Mouse (Mus musculus) adipocyte (in vitro differentiated cells): ENCODE results near the gene Nup37.

Experiments used
- DNase-seq: peaks from one replicate; pipeline ENCODE4 v3.0.0-alpha.2; 2016; ENCODE audit warnings: low spot score

Nup37 gene

DNA sequence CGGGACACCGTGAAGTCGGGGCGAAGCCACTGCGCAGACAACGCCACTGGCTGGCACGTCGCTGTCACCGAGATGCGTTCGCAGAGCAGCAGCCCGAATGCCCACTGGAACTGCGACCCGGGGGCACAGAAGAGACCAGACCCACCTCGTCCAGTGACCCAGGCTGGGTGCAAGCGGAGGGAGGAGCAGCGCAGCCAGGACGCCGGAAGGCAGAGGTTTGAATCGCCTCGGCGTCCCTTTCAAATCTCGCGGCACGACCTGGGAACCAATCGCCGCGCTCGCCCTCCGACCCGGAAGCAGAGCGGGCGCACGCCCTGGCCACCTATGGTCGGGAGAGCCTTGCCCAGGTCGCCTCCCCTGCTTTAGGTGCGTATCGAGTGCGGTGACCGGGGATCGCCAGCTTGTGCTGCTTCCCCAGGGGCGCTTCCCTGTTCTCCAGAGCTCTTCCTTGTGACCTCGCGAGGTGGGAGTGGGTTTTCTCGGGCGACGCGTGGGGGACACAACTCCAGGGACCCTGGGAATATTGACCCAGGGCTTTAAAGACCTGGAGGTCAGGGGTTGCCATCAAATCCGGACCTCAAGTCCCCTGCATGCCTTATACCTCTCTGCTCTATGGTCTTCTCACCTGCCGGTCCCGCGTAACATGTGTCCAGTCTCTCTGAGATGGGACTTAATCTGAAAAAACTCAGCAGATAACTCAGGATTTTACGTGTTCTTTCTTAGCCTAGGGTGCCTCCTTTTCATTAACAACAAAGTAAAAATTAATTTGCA is at the start of gene Nup37, which contains the start of gene Parpbp:
Nup37 (plus strand) TSS at position 286 of the 771 bp plus-strand sequence.
Parpbp (minus strand) TSS at position 235 of the 771 bp plus-strand sequence.
- peak; percentile 79 for DNase-seq

DNA sequence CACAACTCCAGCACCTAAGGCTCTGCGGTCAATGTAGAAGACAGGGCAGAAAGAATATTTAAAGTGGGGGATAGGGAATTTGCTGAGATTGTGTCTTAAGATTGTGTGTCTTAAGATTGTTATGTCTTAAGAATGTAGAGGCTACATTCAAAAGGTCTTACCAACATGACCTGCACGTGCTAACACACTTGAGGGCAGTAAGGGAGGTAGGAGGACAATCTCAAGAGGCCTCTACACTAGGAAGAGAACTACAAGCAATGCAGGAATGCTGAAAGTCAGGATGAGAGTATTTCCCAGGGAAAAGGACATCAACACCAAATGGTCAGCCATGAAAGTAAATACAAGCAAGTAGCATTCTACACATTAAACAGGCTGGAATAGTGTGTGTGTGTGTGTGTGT is 40.6 kb upstream of the Nup37 start:
- no peak for DNase-seq

DNA sequence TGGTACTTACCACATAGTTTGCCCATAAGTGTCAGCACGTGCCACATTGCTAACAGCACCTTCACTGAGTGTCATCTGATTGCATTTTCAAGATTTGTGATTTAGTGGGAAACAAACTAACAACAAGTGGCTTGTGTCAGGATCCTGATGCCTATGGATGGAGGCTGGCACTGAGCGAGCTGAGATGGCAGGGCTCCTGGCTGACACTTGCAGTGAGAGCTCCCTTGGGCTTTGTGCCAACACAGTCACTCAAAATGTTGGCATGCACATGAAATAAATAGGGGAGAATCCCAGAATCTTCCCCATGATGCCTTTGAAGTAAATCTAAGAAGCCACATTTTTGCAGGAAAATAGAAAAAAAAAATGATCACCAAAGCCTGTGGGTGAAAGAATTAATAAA is 33.5 kb upstream of the Nup37 start:
- no peak for DNase-seq

DNA sequence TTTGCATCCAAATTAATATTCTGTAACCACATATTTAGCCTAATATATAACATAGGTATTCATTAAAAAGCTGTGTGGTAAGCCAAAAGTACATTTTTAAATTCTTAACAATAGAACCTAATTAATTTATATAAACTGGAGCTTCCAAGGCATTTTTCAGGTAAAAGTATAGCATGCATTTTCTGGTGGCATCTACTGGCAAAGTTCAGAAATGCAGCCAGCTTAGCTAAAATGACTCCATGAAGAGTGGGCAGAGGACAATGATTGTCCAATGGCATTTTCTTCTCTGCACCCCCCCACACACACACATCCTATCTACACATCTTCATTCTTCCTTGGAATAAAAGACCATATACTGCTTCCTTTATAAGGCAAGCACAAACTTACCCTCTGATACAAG is 27.1 kb upstream of the Nup37 start:
- peak; percentile 22 for DNase-seq

DNA sequence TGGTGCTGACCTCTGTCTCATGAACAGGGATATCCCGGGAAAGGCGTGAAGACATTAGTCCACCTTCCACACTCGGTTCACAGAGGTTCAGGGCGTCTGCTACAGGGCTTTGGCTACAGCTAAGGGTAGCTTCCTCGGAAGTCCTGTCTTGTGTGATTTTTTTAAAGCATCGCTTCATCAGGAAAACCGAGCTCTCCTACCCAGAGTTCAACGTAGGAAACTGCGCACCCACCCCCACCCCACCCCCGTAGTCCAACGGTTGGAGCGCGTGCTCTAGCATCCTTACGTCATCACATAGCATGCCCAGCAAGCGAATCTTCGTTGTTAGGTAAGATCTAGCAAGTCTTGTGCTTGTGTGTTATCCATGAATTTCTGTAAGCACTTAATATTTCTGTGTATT is 11.2 kb upstream of the Nup37 start:
- DNase-seq: no peak

DNA sequence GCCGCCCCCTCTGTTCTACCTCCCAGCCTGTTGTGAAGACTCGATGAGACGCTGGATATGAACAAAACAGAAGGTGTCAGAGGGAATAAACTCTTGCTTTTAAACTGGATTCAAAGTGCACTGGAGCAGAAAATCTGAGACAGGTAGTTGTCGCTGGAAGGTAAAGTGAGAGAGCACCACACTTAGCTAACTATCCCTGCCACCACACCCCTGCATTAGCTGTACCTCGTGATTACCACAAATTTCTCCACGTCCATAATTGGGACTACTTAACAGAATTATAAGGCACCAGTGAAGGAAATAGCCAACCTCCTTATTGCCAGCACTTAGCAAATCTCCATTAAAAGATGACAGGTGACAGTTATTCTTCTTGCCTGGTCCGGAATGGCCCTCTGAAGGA is 605 bp upstream of the Nup37 start:
- no peak for DNase-seq

DNA sequence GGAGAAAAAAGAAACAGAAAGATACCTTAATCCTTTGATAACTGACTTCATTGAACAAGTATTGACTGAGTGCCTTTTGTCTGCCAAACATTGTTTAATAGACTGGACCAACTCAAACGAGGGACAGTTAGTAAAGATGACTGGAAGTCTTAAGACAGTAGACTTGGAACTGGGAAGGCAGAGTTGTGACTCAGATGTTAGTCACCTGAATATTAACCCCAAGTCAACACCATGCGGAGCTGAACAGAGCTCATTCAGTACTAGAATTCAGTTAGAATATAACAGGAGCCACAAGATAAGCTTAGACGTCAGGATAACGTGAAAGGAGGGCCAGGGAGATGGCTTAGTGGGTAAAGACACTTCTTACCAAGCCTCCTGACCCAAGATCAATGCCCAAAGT is 3.6 kb downstream of the Nup37 start:
- no peak for DNase-seq

DNA sequence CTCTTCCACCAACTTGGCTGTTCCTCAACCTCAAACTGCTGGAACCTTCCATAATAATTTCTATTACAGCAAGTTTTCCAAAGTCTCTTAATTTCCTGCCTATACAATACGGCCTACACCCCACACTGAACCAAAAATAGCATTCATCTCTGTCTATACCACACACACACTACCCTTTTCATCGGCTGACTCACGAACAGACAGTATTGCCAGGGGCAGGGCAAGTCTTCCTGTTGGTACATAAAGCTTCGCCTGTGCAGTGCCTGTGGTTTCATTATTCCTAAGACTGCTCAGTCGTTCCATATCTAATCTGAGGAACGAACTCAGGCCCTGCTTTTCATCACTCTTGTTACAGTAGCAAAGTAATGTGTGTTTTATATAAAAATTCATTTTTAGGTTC is 4.9 kb downstream of the Nup37 start:
- no peak for DNase-seq

DNA sequence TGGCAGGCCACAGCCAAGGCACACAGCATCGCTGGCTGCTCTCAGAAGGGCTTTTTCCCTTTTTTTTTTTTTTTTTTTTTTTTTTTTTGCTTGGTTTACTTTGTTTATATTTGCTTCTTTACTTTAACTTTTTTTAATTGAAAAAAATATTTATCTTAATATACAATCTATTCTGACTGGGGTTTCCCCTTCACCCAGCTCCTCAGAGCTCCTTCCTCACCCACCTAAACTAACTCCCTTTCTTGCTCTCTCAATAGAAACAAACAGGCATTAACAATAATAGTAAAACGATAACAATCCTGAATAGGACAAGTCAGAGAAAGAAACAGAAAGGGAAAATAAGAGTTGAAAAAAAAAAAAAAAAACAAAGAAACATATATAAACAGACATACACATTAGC is 15.3 kb downstream of the Nup37 start:
- no peak for DNase-seq

DNA sequence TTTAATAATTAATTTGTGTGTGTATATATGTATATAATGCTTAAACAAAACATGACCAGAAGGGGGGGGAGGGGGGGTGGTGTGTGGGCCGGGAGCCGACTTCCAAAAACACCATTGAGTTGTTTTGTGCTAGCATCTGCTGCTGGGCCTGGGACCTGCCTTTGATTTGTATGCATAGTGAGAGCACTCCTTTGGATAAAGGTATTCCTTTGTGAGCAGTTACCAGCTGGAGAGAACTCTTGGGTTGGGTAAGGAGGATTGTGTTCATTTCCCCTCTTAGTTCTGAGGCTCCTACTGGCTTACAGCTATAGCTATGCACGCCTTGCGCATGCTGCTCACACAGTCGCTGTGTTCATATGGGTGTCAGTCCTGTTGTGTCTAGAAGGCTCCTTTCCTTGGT is 15.9 kb downstream of the Nup37 start:
- DNase-seq: no peak

DNA sequence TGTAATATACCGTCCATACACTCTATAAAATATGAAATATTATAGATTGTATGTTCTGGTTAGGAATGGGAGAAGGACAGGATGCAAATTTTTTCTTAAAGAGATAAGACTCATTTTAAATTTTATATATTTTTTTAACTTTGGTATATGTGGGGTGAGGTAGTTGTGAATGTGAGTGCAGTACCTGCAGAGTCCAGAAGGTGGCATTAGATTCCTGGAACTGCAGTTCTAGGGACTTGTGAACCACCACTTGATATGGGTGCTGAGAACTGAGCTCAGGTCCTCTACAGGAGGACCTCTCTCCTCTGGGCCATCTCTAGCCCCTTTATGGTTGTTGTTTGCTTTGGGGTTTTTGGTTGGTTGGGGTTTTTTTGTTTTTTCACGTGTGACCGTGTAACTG is 19.4 kb downstream of the Nup37 start:
- DNase-seq: no peak

DNA sequence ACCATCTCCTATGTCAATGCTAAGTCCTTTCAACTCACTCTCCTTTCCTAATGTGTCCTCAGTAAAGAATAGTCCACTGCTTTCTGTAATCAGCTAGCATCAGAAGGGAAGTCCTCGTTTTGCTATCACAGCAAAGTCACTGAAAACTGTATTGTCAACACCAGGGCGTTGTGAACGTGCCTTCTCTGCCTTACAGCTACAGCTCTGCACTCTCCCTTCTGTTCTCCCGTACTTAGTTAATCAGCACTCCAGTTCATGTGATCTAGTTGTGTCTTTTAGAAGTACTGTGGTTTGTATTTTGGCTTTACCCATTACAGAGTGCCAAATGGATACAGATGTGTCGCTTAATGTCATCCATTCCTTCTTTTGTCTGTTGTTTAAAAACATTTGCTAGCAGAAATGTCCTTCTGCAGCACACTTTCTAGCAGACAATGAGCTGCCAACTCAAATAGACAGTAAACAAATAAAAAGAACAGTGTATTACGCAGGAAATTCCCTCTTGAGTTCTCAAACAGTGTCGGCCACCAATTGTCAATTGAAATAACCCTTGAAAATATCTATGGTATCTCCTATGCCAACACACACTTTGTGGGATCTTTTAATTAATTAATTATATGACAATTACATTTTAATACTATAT is 20.8 kb downstream of the Nup37 start:
- DNase-seq: no peak

DNA sequence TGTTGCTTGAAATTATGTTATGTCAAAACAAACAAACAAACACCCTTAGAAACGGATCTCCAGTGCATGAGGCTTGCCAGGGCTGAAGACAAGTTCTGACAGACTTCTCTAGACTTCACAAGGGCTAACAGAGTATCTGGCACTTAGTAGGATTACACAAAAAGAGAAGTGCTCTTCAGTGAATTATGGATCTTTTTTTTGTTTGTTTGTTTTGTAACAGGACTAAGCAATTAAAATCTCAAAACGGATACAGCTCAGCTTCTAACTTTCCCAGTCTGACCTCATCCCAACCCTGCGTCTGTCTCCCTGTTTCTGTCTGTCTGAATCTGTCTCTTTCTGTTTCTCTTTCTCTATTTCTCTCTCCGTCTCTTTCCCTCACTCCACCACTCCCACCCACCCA is 53.7 kb downstream of the Nup37 start:
- peak; percentile 25 for DNase-seq

DNA sequence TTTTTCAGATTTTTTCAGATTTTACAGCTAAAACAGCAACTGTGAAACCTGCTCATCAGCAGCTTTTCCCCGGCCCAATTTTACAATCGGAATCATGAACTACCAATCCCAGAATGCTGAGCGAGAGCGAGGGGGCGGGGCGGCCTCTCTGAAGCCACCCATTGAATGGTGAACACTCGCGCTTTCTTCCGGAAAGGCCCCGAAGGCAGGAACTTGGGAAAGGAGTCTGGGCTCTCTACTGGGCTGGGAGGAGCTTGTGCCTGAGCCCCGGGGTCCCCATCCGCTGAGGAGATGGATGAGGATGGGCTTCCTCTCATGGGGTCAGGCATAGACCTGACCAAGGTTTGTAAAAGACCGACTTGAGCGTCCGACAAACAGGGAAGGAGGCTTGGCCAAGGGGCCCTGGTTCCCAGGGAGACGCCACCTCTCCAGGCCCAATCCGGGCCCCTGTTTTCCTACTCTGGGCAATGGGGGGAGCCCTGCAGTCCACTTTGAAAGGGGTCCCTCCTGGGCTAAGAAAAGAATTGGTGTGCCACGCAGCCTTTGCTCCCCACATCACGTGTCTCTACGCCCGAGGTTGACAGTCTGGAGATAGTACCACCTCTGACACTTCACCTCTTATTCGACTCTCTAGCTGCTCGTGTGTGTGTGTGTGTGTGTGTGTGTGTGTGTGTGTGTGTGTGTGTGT is 54.3 kb downstream of the Nup37 start, which contains the start of gene Washc3:
Washc3 (plus strand) TSS at position 143 of the 688 bp plus-strand sequence.
- peak; percentile 93 for DNase-seq

DNA sequence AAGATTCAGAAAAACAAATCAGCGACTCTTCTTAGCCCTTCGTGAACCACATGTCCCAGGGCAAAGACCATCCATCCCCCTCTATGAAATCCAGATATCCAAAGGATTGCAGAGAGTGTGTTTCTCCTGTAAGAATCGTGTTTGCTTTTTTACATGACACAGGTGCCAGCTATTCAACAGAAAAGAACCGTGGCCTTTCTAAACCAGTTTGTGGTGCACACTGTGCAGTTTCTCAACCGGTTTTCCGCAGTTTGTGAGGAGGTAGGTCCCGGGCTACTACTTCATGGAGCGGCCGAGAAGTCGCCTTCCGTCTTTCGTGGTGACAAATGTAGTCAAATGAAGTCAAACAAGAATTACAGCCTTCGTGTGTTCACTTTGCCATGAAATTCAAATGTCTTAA is 54.9 kb downstream of the Nup37 start:
- DNase-seq: no peak

DNA sequence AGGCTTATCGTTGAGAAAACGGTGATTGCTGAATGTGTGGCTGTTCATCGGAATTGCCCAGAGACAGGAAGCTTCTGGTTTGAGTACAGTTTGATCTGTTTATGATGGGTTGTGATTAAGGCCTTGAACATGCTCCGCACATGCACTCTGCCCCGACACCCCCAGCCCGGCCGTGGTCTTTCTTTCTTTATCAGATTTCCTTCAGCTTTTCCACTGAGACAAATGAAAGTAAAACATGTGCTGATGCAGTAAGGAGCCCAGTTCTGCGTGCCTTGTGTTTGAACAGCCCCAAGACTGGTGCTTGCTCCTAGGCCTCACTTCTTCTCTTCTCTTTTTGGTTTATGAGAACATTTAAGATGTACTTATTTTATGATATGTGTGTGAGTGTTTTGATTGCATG is 55.8 kb downstream of the Nup37 start:
- DNase-seq: no peak

DNA sequence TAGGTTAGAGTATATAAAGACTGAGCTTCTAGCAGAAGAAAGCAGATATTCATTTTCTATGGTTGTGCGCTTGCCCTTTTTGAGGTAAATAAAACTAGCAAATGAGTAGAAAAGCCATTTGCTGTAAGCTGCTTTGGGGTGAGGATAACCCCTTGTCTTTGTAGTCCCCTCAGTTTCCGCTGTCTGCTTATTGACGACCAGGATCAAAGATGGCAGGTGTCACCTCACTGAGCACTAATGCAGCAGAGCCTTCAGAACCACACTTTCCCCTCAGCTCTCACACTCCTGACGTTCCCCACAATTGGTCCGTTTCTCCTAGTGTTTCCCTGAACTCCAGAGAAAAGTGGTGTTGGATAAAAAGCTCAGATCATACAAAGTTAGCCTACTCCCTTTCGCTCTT is 56.4 kb downstream of the Nup37 start:
- no peak for DNase-seq

DNA sequence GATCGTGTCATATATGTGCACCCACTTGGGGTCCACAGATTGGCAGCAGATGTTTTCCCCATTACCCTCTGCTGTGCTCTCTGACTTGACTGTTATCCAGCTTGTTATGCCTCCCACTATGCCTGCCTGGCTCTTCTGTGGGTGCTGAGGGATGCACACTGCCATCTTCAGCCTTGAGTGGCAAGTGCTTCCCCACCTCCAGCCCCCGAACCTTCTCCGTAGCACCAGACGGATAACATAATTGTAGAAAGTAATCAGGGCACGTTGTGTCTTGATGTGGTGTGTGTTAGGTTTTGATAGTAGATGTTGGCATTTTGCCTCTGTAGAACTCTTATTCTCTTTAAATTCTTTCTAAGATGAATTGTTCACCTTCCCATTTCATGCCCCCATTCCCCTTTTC is 65.9 kb downstream of the Nup37 start:
- DNase-seq: no peak

DNA sequence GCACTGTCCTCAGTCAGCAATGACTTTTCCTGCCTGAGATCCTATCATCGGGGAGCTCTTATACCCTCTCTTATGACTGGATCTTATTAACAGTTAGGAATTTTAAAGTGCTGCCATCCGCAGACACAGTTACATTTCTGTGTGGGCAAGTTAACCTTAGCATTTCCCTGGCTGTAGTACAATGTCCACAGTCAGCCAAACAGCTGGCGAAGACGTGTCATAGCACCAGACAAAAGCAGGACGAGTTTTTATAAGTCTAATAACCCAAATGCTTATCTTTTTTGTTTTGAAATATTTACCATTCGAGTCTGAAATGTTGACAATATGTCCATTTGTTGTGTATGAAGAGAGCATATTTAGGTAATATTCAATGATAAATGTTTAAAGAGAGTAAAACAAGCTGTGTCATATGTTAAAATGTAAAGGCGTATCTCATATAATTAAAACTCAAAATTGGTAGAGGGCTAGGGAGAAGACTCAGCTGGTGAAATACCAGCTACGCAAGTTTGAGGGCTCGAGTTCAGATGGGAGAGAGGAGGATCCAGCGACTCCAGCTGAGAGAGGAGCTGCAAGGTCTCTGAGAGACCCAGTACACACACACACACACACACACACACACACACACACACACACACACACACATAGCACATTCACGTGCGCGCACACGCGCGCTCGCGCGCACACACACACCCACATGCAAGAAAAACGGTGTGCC is 68.2 kb downstream of the Nup37 start:
- DNase-seq: peak; percentile 20

DNA sequence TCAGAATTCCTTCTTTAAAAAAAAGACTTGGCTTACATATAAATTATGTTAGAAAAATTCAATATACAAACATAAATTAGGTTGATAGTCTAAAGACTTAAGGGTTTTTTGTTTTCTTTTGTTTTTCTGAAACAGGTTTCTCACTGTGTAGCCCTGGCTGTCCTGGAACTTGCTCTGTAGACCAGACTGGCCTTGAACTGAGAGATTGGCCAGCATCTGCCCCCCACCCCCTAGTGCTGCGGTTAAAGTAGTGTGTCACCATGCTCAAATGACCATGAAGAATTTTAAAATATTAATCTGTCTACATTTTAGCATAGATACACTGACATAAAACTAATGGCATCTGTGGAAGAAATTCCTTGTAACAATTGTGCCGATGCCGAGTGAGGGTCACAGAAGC is 71.4 kb downstream of the Nup37 start:
- no peak for DNase-seq

DNA sequence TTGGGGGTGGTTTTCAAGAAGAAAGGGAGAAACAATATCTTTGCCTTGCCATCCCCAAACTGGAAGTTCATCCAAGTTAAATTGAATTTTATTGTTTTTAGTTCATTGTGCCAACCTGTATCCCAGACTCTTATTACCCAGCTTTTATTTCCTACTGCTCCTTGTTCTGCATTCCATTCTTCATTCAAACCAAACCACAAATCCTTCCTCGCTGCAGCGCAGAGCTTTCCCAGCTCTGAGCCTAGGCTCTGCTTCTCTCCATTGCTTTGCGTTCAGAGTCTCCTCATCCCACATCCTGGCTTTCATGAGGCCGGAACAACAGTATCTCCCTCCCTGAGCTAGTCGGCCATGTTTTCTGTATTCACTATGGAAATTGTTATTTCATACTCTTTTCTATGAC is 74.9 kb downstream of the Nup37 start:
- DNase-seq: no peak

DNA sequence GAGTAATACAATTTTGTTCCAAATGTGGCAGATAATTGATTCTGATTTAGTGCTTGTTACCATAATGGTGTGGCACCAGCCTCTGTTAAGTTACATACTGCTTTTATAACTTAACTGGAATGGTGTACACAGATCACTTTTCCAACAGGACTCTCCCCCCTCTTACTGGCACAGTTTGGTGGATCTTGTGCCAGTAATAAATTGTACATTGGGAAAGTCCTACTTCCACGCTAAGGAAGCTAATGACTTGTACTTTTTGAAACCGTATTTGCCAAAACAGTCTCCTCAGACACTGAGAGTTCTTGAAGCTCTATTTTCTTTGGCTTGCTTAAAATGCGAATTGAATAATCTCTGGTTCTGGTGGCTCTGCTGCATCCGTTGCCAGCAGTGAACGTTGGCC is 78.6 kb downstream of the Nup37 start:
- DNase-seq: peak; percentile 85

DNA sequence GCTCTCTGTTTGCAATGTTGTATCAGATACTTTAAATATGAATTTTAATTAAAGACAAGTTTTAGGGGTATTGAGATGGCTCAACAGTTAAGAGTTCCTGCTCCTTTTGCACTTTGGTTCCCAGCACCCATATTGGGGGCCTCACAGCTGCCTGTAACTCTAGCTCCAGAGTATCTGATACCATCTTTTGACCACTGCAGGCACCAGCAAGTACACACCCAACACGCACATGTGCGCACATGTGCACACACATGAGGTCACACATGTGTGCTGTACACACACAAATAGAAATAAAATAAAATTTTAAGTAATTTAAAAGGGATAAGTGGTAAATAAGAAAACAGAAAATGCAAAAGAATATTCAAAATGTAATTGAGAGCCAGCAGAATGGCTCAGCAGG is 81.2 kb downstream of the Nup37 start:
- no peak for DNase-seq
